Mouse (Mus musculus) forebrain, embryonic 11.5 days (tissue): Measurements from ENCODE around the gene Lgr5. TPM values are rescaled to one million over a fixed set of nuclear protein-coding genes. Genes with fewer than 3 reads are reported as not detected.

Source experiments
- ATAC-seq: fragments of 200-750 bp; cut with Nextera tagmentation; replicated peaks from 2 replicates; pipeline ENCODE4 v1.8.0; 2017; ENCODE audit warnings: moderate TSS enrichment; ENCODE audit not compliant: low FRiP score
- DNase-seq: peaks from one replicate; pipeline ENCODE4 v3.0.0-alpha.2; 2017; ENCODE audit warnings: low spot score
- H3K27ac ChIP-seq: fragments of 300-500 bp; sonication (generic); 2 replicates; pipeline ENCODE4 v1.5.1; 2014; ENCODE audit warnings: low read depth, low read length
- H3K27me3 ChIP-seq: fragments of 300-500 bp; sonication (generic); 2 replicates; pipeline ENCODE4 v1.6.1; 2014; ENCODE audit warnings: mild to moderate bottlenecking, low read length, mixed read lengths; ENCODE audit not compliant: control insufficient read depth, insufficient read depth
- H3K36me3 ChIP-seq: fragments of 300-500 bp; sonication (generic); 2 replicates; pipeline ENCODE4 v1.6.1; 2014; ENCODE audit warnings: mild to moderate bottlenecking, low read length, moderate library complexity, mixed read lengths; ENCODE audit not compliant: control insufficient read depth, insufficient read depth
- H3K4me1 ChIP-seq: fragments of 300-500 bp; sonication (generic); replicated peaks from 2 replicates; pipeline ENCODE4 v1.6.1; 2014; ENCODE audit warnings: low read length, mixed read lengths; ENCODE audit not compliant: control insufficient read depth, insufficient read depth
- H3K4me2 ChIP-seq: fragments of 300-500 bp; sonication (generic); 2 replicates; pipeline ENCODE4 v1.6.1; 2014; ENCODE audit warnings: low read depth, mild to moderate bottlenecking, low read length, moderate library complexity, mixed read lengths; ENCODE audit not compliant: severe bottlenecking
- H3K4me3 ChIP-seq: fragments of 300-500 bp; sonication (generic); 2 replicates; pipeline ENCODE4 v1.5.1; 2014; ENCODE audit warnings: low read depth, low read length
- H3K9ac ChIP-seq: fragments of 300-500 bp; sonication (generic); 2 replicates; pipeline ENCODE4 v1.6.1; 2014; ENCODE audit warnings: low read length
- H3K9me3 ChIP-seq: fragments of 300-500 bp; sonication (generic); 2 replicates; pipeline ENCODE4 v1.6.1; 2016; ENCODE audit warnings: low read length, mixed read lengths; ENCODE audit not compliant: control insufficient read depth
- WGBS: fragments of 180-500 bp; shearing (Covaris S2); extraction: QIAGEN DNeasy Blood & Tissue Kit; methylation state at CpG from one replicate; pipeline ENCODE4 v1.1.7; 2014; 5-methylcytosine and 5-hydroxymethylcytosine counted together
- polyA plus RNA-seq: library from polyadenylated mRNA; unstranded; fragments of >200 nt; fragmentation: Nextera tagmentation; extraction: Ambion mirVana; gene quantifications from 2 replicates; pipeline ENCODE4 v1.2.1, GENCODE M21; 2014

The Lgr5 gene
- polyA plus RNA-seq, 1 experiment from 2014 or later = 0.94 TPM

DNA sequence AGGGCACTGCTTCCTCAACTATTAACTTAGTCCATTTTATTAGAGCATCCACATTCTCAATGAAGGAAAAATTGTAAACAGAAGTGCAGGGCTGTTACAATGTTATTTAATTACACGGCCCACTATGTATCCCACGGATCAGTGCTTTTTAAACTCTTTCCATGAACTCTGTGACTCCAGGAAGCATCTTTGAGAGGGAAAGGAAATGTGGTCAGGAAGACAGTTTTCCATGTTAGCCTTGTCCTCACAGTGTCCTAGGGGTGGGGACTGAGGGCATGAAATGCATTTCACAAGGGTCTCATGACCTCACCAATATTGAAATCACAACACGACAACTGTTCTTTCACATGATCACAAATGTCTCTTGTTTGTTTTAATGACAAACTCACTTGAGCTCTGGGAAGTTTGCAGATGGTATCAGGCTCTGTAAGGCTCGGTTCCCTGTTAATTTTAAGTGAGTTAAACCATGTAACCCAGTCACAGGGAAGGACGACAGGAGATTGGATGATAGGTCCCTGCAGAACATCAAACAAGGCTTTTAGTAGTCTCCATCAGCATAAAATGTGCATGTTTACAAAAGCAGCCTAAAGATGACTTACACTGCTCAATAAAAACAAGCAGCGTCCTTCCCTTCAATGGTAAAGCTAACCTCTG lies 130.1 kb downstream of the Lgr5 start:
- Histone ChIP-seq H3K36me3 (no peaks in the 10 kb centered on the region), H3K4me3 (no peak overlapping the region), H3K4me1 (no peaks in the 10 kb centered on the region), H3K4me2 (no peak overlapping the region), H3K27me3 (no peaks in the 10 kb centered on the region), H3K27ac (no peak overlapping the region), H3K9ac (no peak overlapping the region), H3K9me3 (no peaks in the 10 kb centered on the region)
- no peak for DNase-seq
- ATAC-seq = no peak
- 78% methylated on average over 6 of the region's 6 CpGs for WGBS

GRCm38 (mm10) chr10:115448614-115449013 lies 139.0 kb downstream of the Lgr5 start:
- Histone ChIP-seq H3K9me3 (no peaks in the 10 kb centered on the region; the same call in 1 of the 2 replicates), H3K4me1 (no peaks in the 10 kb centered on the region), H3K27me3 (no peaks in the 10 kb centered on the region), H3K36me3 (no peaks in the 10 kb centered on the region), H3K9ac (no peak overlapping the region), H3K27ac (no peak overlapping the region), H3K4me3 (no peak overlapping the region), H3K4me2 (no peak overlapping the region)
- ATAC-seq = no peak
- no peak for DNase-seq
- WGBS = 88% methylated on average over 13 of the region's 13 CpGs

GRCm38 (mm10) chr10:115437286-115437685 lies 150.3 kb downstream of the Lgr5 start:
- Histone ChIP-seq H3K27me3 (no peaks in the 10 kb centered on the region), H3K4me1 (no peaks in the 10 kb centered on the region), H3K36me3 (no peaks in the 10 kb centered on the region), H3K27ac (no peak overlapping the region), H3K9ac (no peak overlapping the region), H3K4me2 (no peak overlapping the region), H3K4me3 (no peak overlapping the region), H3K9me3 (no peaks in the 10 kb centered on the region)
- no peak for ATAC-seq
- WGBS = 89% methylated on average over 4 of the region's 4 CpGs
- no peak for DNase-seq

DNA sequence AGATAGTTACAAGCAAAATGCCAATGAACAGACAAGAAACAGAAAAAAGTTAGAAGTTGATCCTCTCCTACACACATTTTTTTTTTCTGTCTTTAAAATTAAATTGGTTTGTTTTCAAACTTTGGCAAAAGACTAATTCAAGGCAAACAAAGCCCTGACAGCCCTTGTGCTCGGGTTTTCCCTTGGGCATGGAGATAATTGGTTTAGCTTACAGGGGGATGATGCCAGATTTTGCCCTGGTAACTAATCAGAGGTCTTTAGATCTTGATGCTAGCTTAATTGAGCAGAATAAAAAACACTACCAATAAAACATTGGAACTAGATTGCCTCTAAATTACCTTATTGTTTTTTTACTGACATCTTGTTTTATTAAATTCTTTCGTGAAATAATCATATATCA lies 162.2 kb downstream of the Lgr5 start:
- Histone ChIP-seq H3K27me3 (no peaks in the 10 kb centered on the region), H3K27ac (no peak overlapping the region), H3K4me1 (no peaks in the 10 kb centered on the region), H3K9me3 (no peaks in the 10 kb centered on the region), H3K9ac (no peak overlapping the region), H3K4me2 (no peak overlapping the region), H3K4me3 (no peak overlapping the region), H3K36me3 (no peaks in the 10 kb centered on the region; the same call in 1 of the 2 replicates)
- ATAC-seq (no peak), DNase-seq (no peak)
- WGBS = 66% methylated on average over 2 of the region's 2 CpGs

- no peak overlapping the region for H3K9ac ChIP-seq
- H3K9me3 ChIP-seq = no peaks in the 10 kb centered on the region
- 88% methylated on average over 4 of the region's 4 CpGs for WGBS
- H3K36me3 ChIP-seq = no peaks in the 10 kb centered on the region; the same call in 1 of the 2 replicates
- H3K4me3 ChIP-seq = no peak overlapping the region
- DNase-seq (no peak), ATAC-seq (no peak)
- H3K4me2 ChIP-seq = no peak overlapping the region
- no peak overlapping the region for H3K27ac ChIP-seq
- H3K4me1 ChIP-seq = no peaks in the 10 kb centered on the region
- H3K27me3 ChIP-seq = no peaks in the 10 kb centered on the region
These were observed 165.6 kb downstream of the Lgr5 start for GRCm38 (mm10) chr10:115421976-115422375.

GRCm38 (mm10) chr10:115414056-115414455 lies 173.5 kb downstream of the Lgr5 start:
- H3K4me3 ChIP-seq = no peak overlapping the region
- 93% methylated on average over 3 of the region's 3 CpGs for WGBS
- H3K4me2 ChIP-seq = no peak overlapping the region
- H3K27ac ChIP-seq = no peak overlapping the region
- H3K4me1 ChIP-seq = no peaks in the 10 kb centered on the region
- H3K36me3 ChIP-seq = peaks cover 11% of the 10 kb centered on the region; the same call in 1 of the 2 replicates
- no peaks in the 10 kb centered on the region for H3K27me3 ChIP-seq
- no peaks in the 10 kb centered on the region for H3K9me3 ChIP-seq
- ATAC-seq (no peak), DNase-seq (no peak)
- no peak overlapping the region for H3K9ac ChIP-seq

GRCm38 (mm10) chr10:115413496-115413895 lies 174.1 kb downstream of the Lgr5 start:
- 88% methylated on average over 2 of the region's 2 CpGs for WGBS
- no peak for ATAC-seq
- DNase-seq = no peak
- H3K9ac ChIP-seq = no peak overlapping the region
- H3K36me3 ChIP-seq = peaks cover 11% of the 10 kb centered on the region; the same call in 1 of the 2 replicates
- no peaks in the 10 kb centered on the region for H3K4me1 ChIP-seq
- no peaks in the 10 kb centered on the region for H3K27me3 ChIP-seq
- no peak overlapping the region for H3K4me3 ChIP-seq
- no peak overlapping the region for H3K27ac ChIP-seq
- no peak overlapping the region for H3K4me2 ChIP-seq
- no peaks in the 10 kb centered on the region for H3K9me3 ChIP-seq

GRCm38 (mm10) chr10:115406393-115406792 lies 181.2 kb downstream of the Lgr5 start:
- no peak overlapping the region for H3K4me3 ChIP-seq
- H3K9ac ChIP-seq = no peak overlapping the region
- WGBS = 64% methylated on average over 6 of the region's 6 CpGs
- H3K9me3 ChIP-seq = no peaks in the 10 kb centered on the region
- ATAC-seq (no peak), DNase-seq (peak; percentile 73)
- H3K4me2 ChIP-seq = no peak overlapping the region
- peaks cover 5% of the 10 kb centered on the region; the same call in 1 of the 2 replicates for H3K36me3 ChIP-seq
- no peak overlapping the region for H3K27ac ChIP-seq
- H3K4me1 ChIP-seq = no peaks in the 10 kb centered on the region
- no peaks in the 10 kb centered on the region for H3K27me3 ChIP-seq
